Mouse (Mus musculus) cortical plate, adult 2 months (tissue): ENCODE results near the gene Syne3. TPM values are rescaled to one million over a fixed set of nuclear protein-coding genes. Genes with fewer than 3 reads are reported as not detected.

Experiments used
- H3K27ac ChIP-seq: fragments of 200-500 bp; 2 replicates; pipeline ENCODE4 v1.5.1; 2012; ENCODE audit warnings: low read length, control low read depth, inconsistent platforms; ENCODE audit not compliant: insufficient read depth
- H3K4me1 ChIP-seq: fragments of 200-500 bp; 2 replicates; pipeline ENCODE4 v1.6.1; 2011; ENCODE audit warnings: low read length; ENCODE audit not compliant: control insufficient read depth, insufficient read depth
- H3K4me3 ChIP-seq: fragments of 200-500 bp; 2 replicates; pipeline ENCODE4 v1.5.1; 2011; ENCODE audit warnings: mild to moderate bottlenecking, low read length, control low read depth; ENCODE audit not compliant: insufficient read depth
- CTCF ChIP-seq: fragments of 200-500 bp; IDR thresholded peaks from 2 replicates; pipeline ENCODE4 v1.5.1; 2011; ENCODE audit warnings: mild to moderate bottlenecking, control low read depth, low read length; ENCODE audit not compliant: insufficient read depth; ENCODE audit errors: extremely low read depth
- POLR2A ChIP-seq: fragments of 200-500 bp; IDR thresholded peaks from 2 replicates; pipeline ENCODE4 v1.6.1; 2011; ENCODE audit warnings: mild to moderate bottlenecking, low read length, control low read depth; ENCODE audit not compliant: insufficient read depth; ENCODE audit errors: extremely low read depth
- polyA plus RNA-seq: library from polyadenylated mRNA; depleted of rRNA; stranded (reverse); fragments of >200 nt; gene quantifications from 2 replicates; pipeline ENCODE4 v1.2.3, GENCODE M21; 2012

Gene Syne3
- polyA plus RNA-seq, 1 experiment = 0.90 TPM

- Histone ChIP-seq H3K4me3 (no peak overlapping the region), H3K27ac (no peak overlapping the region), H3K4me1 (peaks cover 3% of the 10 kb centered on the region; the same call in 1 of the 2 replicates)
- TF ChIP-seq CTCF = no peak
- no peak for TF ChIP-seq POLR2A
These were observed 91.7 kb downstream of the Syne3 start for GRCm38 (mm10) chr12:104917927-104918326.

GRCm38 (mm10) chr12:104917297-104917696, 92.3 kb downstream of the Syne3 start:
- TF ChIP-seq POLR2A = no peak
- no peak for TF ChIP-seq CTCF
- no peak overlapping the region for H3K4me3 ChIP-seq
- no peak overlapping the region for H3K27ac ChIP-seq
- H3K4me1 ChIP-seq = 0 out of 2 replicates have a peak, but pooled peaks cover 1% of the 10 kb centered on the region

GRCm38 (mm10) chr12:104916776-104917175, 92.8 kb downstream of the Syne3 start:
- TF ChIP-seq POLR2A (no peak), CTCF (no peak)
- H3K27ac ChIP-seq = no peak overlapping the region
- no peak overlapping the region for H3K4me3 ChIP-seq
- H3K4me1 ChIP-seq = 0 out of 2 replicates have a peak, but pooled peaks cover 1% of the 10 kb centered on the region

- Histone ChIP-seq H3K4me1 (no peaks in the 10 kb centered on the region), H3K27ac (no peak overlapping the region), H3K4me3 (no peak overlapping the region)
- TF ChIP-seq POLR2A = no peak
- TF ChIP-seq CTCF = no peak
These were observed 93.9 kb downstream of the Syne3 start for GRCm38 (mm10) chr12:104915681-104916080.

GRCm38 (mm10) chr12:104912990-104913389, 96.6 kb downstream of the Syne3 start:
- Histone ChIP-seq H3K4me1 (no peaks in the 10 kb centered on the region), H3K4me3 (no peak overlapping the region), H3K27ac (peak overlapping the region; percentile 68; the same call in 1 of the 2 replicates)
- TF ChIP-seq POLR2A (no peak), CTCF (no peak)

GRCm38 (mm10) chr12:104912281-104912933, 97.2 kb downstream of the Syne3 start:
- Histone ChIP-seq H3K27ac (peak overlapping the region; percentile 36; the same call in 1 of the 2 replicates), H3K4me1 (no peaks in the 10 kb centered on the region), H3K4me3 (no peak overlapping the region)
- TF ChIP-seq CTCF (no peak), POLR2A (no peak)

- Histone ChIP-seq H3K27ac (no peak overlapping the region), H3K4me3 (no peak overlapping the region)
These were observed 99.9 kb downstream of the Syne3 start for GRCm38 (mm10) chr12:104909750-104910149.

GRCm38 (mm10) chr12:104908986-104909385, 100.6 kb downstream of the Syne3 start:
- Histone ChIP-seq H3K4me3 (no peak overlapping the region), H3K4me1 (no peaks in the 10 kb centered on the region), H3K27ac (no peak overlapping the region)
- no peak for TF ChIP-seq CTCF
- no peak for TF ChIP-seq POLR2A

More at GRCm38 (mm10) chr12:104909750-104910149, 99.9 kb downstream of the Syne3 start:
- H3K4me1 ChIP-seq = no peaks in the 10 kb centered on the region
- no peak for TF ChIP-seq CTCF

GRCm38 (mm10) chr12:104908024-104908781, 101.4 kb downstream of the Syne3 start:
- H3K4me3 ChIP-seq = no peak overlapping the region
- no peaks in the 10 kb centered on the region for H3K4me1 ChIP-seq
- no peak for TF ChIP-seq CTCF
- no peak for TF ChIP-seq POLR2A
- H3K27ac ChIP-seq = no peak overlapping the region

- Histone ChIP-seq H3K4me3 (no peak overlapping the region), H3K4me1 (no peaks in the 10 kb centered on the region), H3K27ac (no peak overlapping the region)
- TF ChIP-seq POLR2A = no peak
- no peak for TF ChIP-seq CTCF
These were observed 102.5 kb downstream of the Syne3 start for GRCm38 (mm10) chr12:104907133-104907532.
